8 mouse cellular contexts compared by ENCODE assay signal in genomic region chr5:128953278-128954070, GRCm38 (mm10). TPM values are rescaled to one million over a fixed set of nuclear protein-coding genes. Genes with fewer than 3 reads are reported as not detected.
DNase-seq lines count a peak whose midpoint lies in the region; ATAC-seq and TF ChIP-seq lines count a peak whose summit lies in the region.

Rimbp2 (minus strand) TSS chr5:128953486.

- ATAC-seq in forebrain, postnatal 0 days = peak; percentile 71
- ATAC-seq in midbrain, embryonic 16.5 days = peak; percentile 79

- H3K27me3 ChIP-seq in forebrain, postnatal 0 days (ENCODE audit: insufficient read depth, low read length) = no peaks in the 10 kb centered on the region
- no peaks in the 10 kb centered on the region for H3K27me3 ChIP-seq in midbrain, embryonic 16.5 days (ENCODE audit: control insufficient read depth, insufficient read depth, low read depth, low read length)

- no peaks in the 10 kb centered on the region for H3K9me3 ChIP-seq in forebrain, postnatal 0 days (ENCODE audit: low read length)
- no peaks in the 10 kb centered on the region for H3K9me3 ChIP-seq in midbrain, embryonic 16.5 days (replicated peaks; ENCODE audit: control insufficient read depth, low read length, poor library complexity, severe bottlenecking)

- H3K27ac ChIP-seq in forebrain, postnatal 0 days (ENCODE audit: low read depth, low read length) = peak within 1 kb of the TSS; percentile 89
- peak within 1 kb of the TSS; percentile 93 for H3K27ac ChIP-seq in midbrain, embryonic 16.5 days (ENCODE audit: low read length)

- H3K9ac ChIP-seq in forebrain, postnatal 0 days = peak within 1 kb of the TSS; percentile 73
- peak within 1 kb of the TSS; percentile 84 for H3K9ac ChIP-seq in midbrain, embryonic 16.5 days (ENCODE audit: low read depth, low read length)

- TF ChIP-seq CTCF in forebrain, postnatal 0 days (IDR thresholded peaks at IDR 0.05; ENCODE audit: low read depth) = peak; percentile 59

- peak within 1 kb of the TSS; percentile 61 for H3K4me2 ChIP-seq in forebrain, postnatal 0 days (ENCODE audit: low read depth)
- peak within 1 kb of the TSS; percentile 75 for H3K4me2 ChIP-seq in midbrain, embryonic 16.5 days (ENCODE audit: low read length)

- H3K4me3 ChIP-seq in forebrain, postnatal 0 days (ENCODE audit: low read depth, low read length) = peak within 1 kb of the TSS; percentile 49
- H3K4me3 ChIP-seq in midbrain, embryonic 16.5 days (ENCODE audit: low read depth, low read length) = peak within 1 kb of the TSS; percentile 59

- no peaks in the 10 kb centered on the region; the same call in 1 of the 2 replicates for H3K4me1 ChIP-seq in forebrain, postnatal 0 days (ENCODE audit: insufficient read depth)
- H3K4me1 ChIP-seq in midbrain, embryonic 16.5 days (ENCODE audit: control insufficient read depth, insufficient read depth, low read length) = peaks cover 17% of the 10 kb centered on the region

- peak; percentile 49 for DNase-seq in adrenal gland, postnatal 14 days
- no peak for DNase-seq in adrenal gland, adult 8-10 months
- DNase-seq in ES-CJ7 (ENCODE audit: low read depth, low spot score) = peak; percentile 76
- DNase-seq in forebrain, postnatal 0 days = peak; percentile 79
- DNase-seq in layer of hippocampus, postnatal 25 days (ENCODE audit: extremely low spot score in 1 of 2, low spot score in 1 of 2) = peak; percentile 51 to 56
- DNase-seq in thymus, postnatal 0 days (ENCODE audit: low spot score) = no peak
- no peak for DNase-seq in lung, postnatal 25 days (ENCODE audit: low spot score)

- WGBS in forebrain, postnatal 0 days = 10% methylated on average over 17 of the region's 17 CpGs
- 5% methylated on average over 15 of the region's 17 CpGs for WGBS in midbrain, embryonic 16.5 days

- no peaks in the 10 kb centered on the region for H3K36me3 ChIP-seq in forebrain, postnatal 0 days (ENCODE audit: insufficient read depth)
- H3K36me3 ChIP-seq in midbrain, embryonic 16.5 days (ENCODE audit: control insufficient read depth, insufficient read depth, low read length) = no peaks in the 10 kb centered on the region

RNA-seq across cellular contexts. Expression of gene Rimbp2, which starts in this region (rescaled TPM):
- 5.7 and 6.0 TPM in 2 replicates for total RNA-seq in adrenal gland, postnatal 14 days (2021)
- 10 to 100 TPM in 2 of 4 experiments, 1 to 10 TPM in 2; 5.3 to 12.5 (median 9.7) TPM for total RNA-seq in adrenal gland, adult 8-10 months (2022)
- total RNA-seq in forebrain, postnatal 0 days (2014; rRNA removed) = 18.8 and 25.6 TPM in 2 replicates
- 3.9 and 4.6 TPM in 2 replicates for polyA plus RNA-seq in forebrain, postnatal 0 days (2015; fragmentation: Nextera tagmentation; extraction: Ambion mirVana)
- 100 to 1,000 TPM; 118 to 159 TPM for total RNA-seq in layer of hippocampus, postnatal 25 days (2021)
- polyA plus RNA-seq in midbrain, embryonic 16.5 days (2015; fragmentation: Nextera tagmentation; extraction: Ambion mirVana) = 6.2 and 6.8 TPM in 2 replicates
- 0.04 TPM in 1 of 2 replicates, not detected in the other for polyA plus RNA-seq in thymus, postnatal 0 days (2015; fragmentation: Nextera tagmentation; extraction: Ambion mirVana)

Comparison
In these comparisons a context has a peak if more than half of its experiments do, and no peak if none do; other contexts are left out.
1. DNase-seq: peak in adrenal gland, postnatal 14 days (single experiment), ES-CJ7 (single experiment), forebrain, postnatal 0 days (single experiment) and layer of hippocampus, postnatal 25 days (2 of 2); none in adrenal gland, adult 8-10 months (single experiment), thymus, postnatal 0 days (single experiment) and lung, postnatal 25 days (single experiment).